Mouse (Mus musculus): ENCODE data around the gene Nars2. TPM values are rescaled to one million over a fixed set of nuclear protein-coding genes. Genes with fewer than 3 reads are reported as not detected.
"Not testable (repeated sequence)": the region's sequence is repeated elsewhere in the genome, so short reads cannot be mapped to it uniquely, and the experiment has no call there.

The Nars2 gene
- 10 to 100 TPM in 1 of 2 experiments, 1 to 10 TPM in 1; 7.4 to 11.5 TPM for polyA plus RNA-seq (2017; shearing (Covaris generic))

DNA sequence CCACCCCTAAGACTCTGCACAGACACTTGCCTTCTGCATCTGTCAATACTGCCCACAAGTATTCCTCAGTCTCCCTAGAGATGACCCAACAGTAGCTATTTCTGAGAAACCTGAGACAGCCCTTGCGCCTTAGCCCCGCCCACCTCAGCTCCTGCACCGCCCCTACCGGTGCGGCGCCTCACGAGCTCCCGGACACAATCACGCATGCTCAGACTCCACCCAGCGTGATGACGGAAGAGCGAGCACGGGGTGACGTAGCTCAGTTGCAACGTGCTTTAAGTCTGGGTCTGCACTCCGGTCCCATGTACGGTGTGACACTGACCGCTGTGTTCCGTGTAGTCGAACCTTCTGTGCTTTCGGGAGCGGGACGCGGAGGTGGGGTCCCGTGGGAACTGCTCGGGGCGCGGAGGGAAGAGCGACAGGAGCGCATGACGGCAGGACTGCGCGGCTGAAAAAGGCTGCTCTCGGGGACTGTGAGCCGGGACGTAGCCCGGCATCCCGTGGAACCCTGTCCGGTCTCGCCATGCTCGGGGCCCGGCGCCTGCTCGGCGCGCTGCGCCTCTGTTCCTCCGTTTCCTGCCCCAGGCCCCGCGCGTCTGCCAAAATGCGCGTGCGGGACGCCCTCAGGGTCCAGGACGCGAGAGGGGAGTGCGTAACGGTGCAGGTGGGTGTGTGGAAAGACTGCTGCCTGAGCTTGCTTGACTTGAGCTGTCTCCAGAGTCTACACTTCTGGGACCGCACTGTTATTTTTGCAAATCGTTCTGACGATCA is at the start of gene Nars2:
Nars2 (plus strand) TSS at position 225 of the 771 bp plus-strand sequence.
- ATAC-seq: peak; percentile 97

- ATAC-seq: no peak
These were observed 49.1 kb upstream of the Nars2 start for GRCm38 (mm10) chr7:96902183-96902582.

DNA sequence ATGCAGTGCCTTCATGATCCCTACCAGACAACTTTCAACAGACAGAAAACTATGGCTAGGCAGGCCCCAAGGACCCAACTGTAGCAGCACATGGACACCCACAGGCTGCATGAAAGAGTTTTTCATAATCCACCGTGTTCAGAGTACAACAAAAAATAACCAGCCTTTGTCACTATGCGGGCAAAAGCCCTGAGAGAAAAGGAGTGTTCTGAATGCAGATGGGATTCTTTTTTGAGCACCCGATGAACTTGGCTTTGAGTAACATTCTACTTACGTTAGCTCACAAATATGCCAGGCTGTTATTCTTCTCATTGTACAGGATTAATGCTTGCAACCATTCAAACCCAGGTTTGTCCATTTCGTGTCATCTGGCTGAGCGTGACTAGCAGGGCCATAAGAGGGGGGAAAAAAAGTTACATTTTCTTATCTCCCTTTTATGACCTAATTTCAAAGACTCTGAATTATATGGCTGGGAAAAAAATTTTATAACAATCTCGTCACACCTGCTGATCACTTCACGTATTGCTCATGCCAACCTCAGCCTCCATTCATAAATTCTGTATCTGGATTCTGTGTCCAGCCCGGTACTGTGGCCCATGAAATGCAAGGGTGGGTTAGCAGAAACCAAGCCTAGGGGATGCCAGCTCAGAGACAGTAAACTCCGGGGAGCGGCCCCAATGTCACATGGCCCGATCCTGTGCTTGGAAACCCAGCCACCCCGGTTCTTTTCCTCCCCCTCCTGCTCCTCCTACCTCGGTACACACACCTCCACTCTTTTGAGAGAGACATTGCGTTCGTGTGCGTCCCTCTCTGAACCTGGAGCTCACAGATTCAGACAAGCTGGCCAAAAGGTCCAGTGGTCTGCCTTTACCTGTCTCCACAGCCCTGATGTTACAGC is 48.0 kb upstream of the Nars2 start:
- ATAC-seq: no peak

- ATAC-seq: no peak
These were observed 46.9 kb upstream of the Nars2 start for GRCm38 (mm10) chr7:96904442-96904841.

- no peak for ATAC-seq
These were observed 46.4 kb upstream of the Nars2 start for GRCm38 (mm10) chr7:96904936-96905335.

DNA sequence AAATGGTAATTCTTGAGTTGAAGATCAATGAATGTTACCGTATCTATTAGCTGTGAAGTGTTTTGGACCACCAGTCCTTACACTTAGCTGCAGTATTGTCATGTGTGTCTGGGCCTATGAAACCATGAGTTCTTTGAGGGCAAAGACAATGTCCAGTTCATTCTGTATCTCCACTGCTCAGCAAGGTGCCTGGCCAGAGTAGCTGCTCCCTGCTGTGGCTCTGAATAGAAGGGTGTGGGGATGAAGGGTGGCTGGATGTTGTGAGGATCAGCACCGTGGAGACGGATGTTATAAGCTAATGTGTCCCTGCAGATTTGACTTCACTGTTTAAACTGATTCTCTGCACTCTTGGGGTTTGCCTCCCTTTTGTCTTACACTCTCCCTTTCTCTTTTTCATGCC is 45.9 kb upstream of the Nars2 start:
- ATAC-seq: no peak

GRCm38 (mm10) chr7:96906216-96906615 is 45.1 kb upstream of the Nars2 start:
- no peak for ATAC-seq

DNA sequence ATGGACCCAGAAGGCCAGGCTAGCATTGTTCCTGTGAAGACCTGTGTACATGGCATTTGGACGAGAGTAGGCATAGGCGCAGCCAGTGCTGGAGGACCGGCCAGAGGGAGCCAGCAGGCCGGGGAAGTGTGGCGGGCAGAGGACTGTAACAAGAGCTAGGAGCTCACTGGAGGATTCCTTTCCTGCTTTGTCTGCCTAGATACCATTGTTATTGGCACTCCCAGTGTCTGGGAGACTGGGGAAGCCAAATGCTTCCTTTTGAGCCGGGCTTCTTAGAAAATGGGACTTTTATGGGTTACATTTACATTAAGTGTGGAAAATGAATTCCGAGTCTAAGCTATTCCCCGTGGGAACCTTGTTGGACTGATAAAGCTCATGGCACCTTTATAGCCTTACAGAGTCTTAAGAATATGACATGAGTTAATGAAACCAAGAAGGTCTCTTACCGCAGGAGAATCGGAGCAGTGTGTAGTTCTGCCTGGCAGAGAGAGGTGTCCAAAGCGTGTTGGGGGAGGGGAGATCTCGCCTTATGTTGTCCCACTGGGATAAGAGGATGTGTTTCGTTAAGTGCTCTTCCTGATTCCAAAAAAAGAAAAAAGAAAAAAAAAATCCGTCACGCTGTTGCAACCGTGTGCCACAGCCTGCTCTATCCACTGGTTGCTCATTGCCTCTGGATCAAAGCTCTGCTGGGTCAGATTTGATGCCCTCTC is 43.2 kb upstream of the Nars2 start:
- no peak for ATAC-seq

- ATAC-seq: no peak
These were observed 41.4 kb upstream of the Nars2 start for GRCm38 (mm10) chr7:96909856-96910255.

DNA sequence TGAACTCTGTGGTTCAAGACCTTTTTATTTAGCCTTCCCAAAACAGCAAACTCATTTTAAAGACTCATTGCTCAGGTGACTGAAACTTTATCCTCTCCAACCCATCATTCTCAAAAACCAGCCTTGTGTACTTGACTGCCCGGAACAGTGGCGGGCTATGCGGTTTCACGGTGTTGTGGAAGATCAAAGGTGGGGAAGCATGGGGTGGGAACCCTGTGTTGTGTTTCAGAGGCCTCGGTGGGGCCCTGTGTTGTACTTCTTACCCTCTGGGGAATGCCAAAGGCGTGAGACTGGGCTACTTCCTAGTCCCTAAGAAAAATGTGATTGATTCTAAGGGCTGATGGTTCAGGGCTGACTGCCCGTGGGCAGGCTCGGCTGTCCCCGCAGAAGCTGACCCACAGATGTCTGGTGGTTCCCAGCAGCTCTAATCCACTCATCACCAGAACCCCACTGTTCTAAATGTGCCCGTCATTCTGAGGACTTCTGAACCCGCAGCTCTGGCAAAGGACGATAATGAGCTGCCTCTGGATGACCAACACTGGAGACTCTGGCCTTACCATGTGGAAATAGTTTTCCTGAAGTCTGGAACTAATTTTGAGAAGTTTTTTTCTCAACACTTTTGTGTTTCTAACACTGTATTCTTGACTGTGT is 40.9 kb upstream of the Nars2 start:
- no peak for ATAC-seq

- peak; percentile 79 for ATAC-seq
These were observed 37.3 kb upstream of the Nars2 start for GRCm38 (mm10) chr7:96914031-96914430.

DNA sequence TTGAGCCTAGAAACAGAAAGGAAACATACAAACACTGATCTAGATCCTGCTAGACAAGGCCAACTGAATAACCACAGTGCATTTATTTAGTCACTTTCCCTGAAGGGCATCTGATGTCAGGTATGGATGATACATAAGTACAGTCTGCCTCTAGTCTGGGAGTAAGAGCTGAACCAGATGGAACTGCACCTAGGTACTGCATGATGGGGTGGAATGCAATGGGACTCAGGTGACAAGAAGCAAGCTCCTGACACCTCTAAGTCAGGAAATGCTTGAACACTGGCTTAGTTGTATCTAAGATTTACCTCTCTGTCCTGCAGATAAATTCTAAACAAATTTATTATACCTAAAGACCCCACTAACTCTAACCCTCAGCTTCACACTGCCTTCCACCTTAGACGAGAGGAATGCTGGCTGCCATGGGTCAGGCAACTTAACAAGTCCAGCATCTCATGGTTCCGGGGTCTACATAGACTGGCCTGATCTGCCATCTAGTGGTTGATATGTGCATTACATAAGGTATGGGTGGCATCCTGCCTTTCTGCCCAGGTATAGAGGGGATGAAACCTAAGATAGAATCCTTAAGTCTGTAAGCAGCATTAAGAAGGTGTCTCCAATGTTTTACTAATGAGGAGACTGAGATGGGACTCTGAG is 35.7 kb upstream of the Nars2 start:
- peak; percentile 60 for ATAC-seq

DNA sequence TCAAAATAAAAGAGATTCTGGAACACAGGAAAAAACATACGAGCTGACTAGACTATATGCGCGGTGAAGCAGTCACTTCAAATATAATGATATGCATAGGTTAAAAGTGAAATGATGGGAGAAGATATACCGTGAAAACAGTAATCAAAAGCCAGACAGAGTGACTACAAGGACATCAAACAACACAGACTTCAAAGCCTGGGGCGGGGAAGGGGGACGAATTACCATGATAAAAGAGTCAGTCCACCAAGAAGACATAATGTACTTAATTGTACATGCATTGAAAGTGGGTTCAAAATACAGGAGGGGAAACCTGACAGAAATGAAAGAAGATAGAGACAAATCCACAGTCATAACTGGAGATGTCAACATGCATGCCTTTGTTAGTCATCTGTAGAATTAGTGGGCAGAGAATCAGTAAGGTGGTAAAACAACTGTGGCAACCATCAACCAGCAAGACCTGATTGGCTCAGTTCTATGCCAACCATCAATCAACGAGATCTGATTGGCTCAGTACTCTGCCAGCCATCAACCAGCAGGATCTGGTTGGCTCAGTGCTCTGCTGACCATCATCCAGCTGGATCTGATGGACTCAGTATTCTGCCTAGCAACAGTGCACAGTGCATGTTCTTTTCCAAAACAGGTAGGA is 30.7 kb upstream of the Nars2 start:
- peak; percentile 83 for ATAC-seq

GRCm38 (mm10) chr7:96922927-96923326 is 28.4 kb upstream of the Nars2 start:
- ATAC-seq: no peak

GRCm38 (mm10) chr7:96943715-96944377 is 7.5 kb upstream of the Nars2 start:
- no peak for ATAC-seq

GRCm38 (mm10) chr7:96946501-96946900 is 4.8 kb upstream of the Nars2 start:
- ATAC-seq: not testable (repeated sequence)

DNA sequence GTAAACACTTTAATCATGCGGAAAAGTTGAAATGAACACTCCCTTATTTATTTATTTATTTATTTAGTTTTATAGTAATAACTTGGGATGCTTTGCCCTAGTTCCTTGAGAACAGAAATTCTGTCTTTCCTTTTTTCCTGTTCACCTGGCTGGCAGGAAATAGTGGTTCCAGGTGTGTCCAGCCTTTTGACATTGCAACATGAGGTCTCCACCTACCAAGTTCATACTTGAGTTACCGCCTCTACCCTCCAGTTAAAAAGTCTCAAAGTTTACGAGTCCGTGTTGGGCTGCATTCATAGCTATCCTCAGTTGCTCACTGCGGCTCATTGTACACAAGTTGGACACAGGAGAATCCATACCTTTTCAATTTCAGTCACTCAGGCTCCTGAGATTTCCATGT is 789 bp downstream of the Nars2 start:
- no peak for ATAC-seq

DNA sequence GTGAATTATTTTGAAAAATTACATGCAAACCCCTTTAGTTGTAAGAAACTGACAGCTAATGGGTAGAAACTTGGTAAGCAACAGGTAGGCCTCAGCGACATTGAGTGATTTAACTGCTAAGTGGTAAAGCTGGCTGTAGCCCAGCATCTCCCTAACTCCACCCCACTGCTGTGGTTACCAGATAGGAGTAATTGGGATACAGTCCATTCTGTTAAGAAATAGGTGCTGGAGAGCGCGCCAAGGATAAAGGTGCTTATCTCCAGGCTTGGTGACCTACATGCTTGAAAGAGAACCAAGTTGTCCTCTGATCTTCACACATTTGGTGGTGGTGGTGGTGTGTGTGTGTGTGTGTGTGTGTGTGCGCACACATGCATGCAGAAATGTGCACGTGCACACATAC is 7.9 kb downstream of the Nars2 start:
- ATAC-seq: no peak

DNA sequence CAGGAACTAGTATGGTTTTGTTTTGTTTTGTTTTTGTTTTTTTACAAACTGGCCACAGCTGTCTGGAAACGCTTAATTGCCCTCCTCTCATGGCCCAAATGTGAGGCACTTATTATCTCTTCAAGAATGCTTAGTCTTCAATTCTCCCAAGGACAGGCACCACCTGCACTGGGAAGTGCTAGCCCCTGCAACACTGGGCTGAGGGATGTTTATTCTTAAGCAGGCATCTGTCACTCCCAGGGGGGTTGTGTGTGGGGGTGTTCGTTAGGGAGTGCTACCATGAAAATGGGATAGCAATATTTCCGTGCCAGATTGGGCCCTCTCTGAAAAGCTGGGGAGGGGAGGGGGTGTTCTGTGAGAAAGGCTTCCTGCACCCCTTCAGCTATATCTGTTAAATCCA is 15.9 kb downstream of the Nars2 start:
- no peak for ATAC-seq

- ATAC-seq: peak; percentile 77
These were observed 19.1 kb downstream of the Nars2 start for GRCm38 (mm10) chr7:96970359-96970758.

All from CD4-positive, CD25-positive, alpha-beta regulatory T cell, adult 4 months (primary cell).